Mouse (Mus musculus) left cerebral cortex, postnatal 36 days (tissue): ENCODE data around the gene 9230113P08Rik. TPM values are rescaled to one million over a fixed set of nuclear protein-coding genes. Genes with fewer than 3 reads are reported as not detected.
"Not testable (repeated sequence)": the region's sequence is repeated elsewhere in the genome, so short reads cannot be mapped to it uniquely, and the experiment has no call there.

Experiments used
- DNase-seq, 2 experiments: peaks; one replicate each; pipeline ENCODE4 v3.0.0; 2021 to 2022; ENCODE audit warnings: low spot score in 2 of 2, mixed read lengths in 1 of 2
- intact Hi-C: fragments of 180-260 bp; cut with DNase I; formaldehyde crosslinking; loops from one replicate; pipeline ENCODE4 v1.15.1; 2025
- total RNA-seq, 2 experiments: library from RNA; stranded (reverse); gene quantifications; 2 replicates each; pipeline ENCODE4 v1.2.3; 2021

9230113P08Rik gene
- not detected for total RNA-seq

GRCm38 (mm10) chr9:35908123-35908522 is at the start of gene 9230113P08Rik:
Gene 9230113P08Rik, plus strand, starts transcription at chr9:35908423.
- intact Hi-C loops, DNase-seq: not testable (repeated sequence)

GRCm38 (mm10) chr9:35893112-35893511 is 15.1 kb upstream of the 9230113P08Rik start:
- DNase-seq, result peak; percentile 10 to 13
- intact Hi-C loops, result not testable (repeated sequence)

- intact Hi-C loops, result no loop called here
- DNase-seq, result peak in 1 of 2 experiments; percentile 23
These were observed 3.7 kb upstream of the 9230113P08Rik start for GRCm38 (mm10) chr9:35904494-35904893.

DNA sequence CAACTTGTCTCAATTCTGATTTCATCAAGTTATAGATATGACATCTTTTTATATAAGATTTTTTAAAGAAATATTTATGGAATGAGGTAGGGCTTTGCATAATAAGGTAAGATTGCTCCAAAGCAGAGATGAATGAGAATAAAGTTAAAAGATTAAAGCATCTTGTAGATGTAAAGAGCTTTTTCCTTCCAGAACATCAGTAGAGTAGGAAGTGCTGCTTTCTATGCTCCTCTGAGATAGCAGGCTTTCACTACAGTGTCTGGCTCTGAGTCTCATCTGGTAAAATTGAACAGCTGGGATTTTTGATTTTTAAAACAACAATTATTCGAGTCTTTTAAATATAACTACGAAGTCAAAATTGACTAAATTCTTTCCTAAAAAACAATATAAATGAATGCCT is 22.6 kb downstream of the 9230113P08Rik start:
- intact Hi-C loops, result no loop called here

More for the DNA sequence above, 22.6 kb downstream of the 9230113P08Rik start:
- DNase-seq, result no peak

Other genes with a start within 250 kb of the 9230113P08Rik start
- gene Pate1, start 221.0 kb upstream of the 9230113P08Rik start, total RNA-seq, result not detected
- gene Gm17677, start 167.4 kb upstream of the 9230113P08Rik start, total RNA-seq, result not detected
- gene Gm17727, start 130.3 kb upstream of the 9230113P08Rik start, total RNA-seq, result not detected
- gene Gm27235, start 118.3 kb upstream of the 9230113P08Rik start, total RNA-seq, result not detected
- not detected for gene D730048I06Rik, start 118.3 kb upstream of the 9230113P08Rik start, total RNA-seq
- gene 9230110F15Rik, start 64.3 kb upstream of the 9230113P08Rik start, total RNA-seq, result not detected
- not detected for gene Gm5916, start 220.4 kb downstream of the 9230113P08Rik start, total RNA-seq